Mouse (Mus musculus) lung, postnatal 4 days (tissue): ENCODE results near the gene Gm49366.
"Not testable (repeated sequence)": the region's sequence is repeated elsewhere in the genome, so short reads cannot be mapped to it uniquely, and the experiment has no call there.

Experiments used
- DNase-seq, 2 experiments: peaks; one replicate each; pipeline ENCODE4 v3.0.0; 2021

The Gm49366 gene

DNA sequence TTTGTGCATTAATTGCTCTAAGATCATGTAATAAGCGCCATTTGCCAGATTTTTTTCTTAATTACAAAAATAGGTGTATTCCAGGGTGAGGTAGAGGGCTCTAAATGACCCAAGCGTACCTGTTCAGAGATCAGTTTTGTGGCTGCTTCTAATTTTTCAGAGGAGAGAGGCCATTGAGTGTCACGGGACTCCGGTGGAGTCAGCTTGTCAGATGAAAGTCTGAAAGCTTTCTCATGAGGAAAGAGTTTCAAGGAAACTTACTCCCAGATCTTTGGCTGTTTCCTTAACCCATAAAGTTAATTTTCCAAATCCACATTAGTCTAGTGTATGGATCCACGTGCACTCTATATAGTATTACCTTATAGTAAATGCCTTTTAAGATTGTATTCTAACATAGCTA, 55.9 kb downstream of the Gm49366 start:
- DNase-seq: not testable (repeated sequence)

DNA sequence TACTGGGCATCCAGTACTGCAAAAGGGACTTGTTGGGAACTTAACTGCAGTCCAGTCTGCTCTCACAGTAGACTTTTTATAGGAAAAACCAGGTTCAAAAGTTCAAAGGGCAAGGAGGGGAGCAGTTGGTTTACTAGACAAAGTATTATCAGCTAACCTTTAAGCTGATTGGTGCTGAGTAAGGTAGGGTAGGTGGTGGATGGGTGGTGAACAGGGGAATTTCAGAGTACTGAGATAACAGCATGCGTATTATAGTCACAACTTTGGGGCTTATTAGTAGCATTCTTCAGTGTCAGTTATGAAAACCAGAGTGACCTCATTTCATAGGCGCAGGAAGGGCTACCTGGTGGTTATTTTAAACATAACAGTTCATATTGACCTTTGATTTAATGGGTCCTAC, 60.9 kb downstream of the Gm49366 start:
- DNase-seq: no peak

DNA sequence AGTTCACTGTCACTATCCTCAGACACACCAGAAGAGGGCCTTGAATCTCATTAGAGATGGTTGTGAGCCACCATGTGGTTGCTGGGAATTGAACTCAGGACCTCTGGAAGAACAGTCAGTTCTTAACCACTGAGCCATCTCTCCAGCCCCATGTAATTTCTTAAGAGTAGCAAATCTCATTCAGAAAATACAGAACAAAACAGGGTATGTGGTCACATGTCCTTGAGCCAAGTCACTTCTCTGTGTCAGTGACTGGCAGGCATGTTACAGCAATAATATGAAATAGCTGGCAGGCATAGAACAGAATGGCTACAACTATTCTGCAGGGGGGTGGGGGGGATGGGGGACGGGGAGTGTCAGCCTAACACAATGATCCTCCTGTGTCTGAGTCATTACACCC, 61.3 kb downstream of the Gm49366 start:
- DNase-seq: no peak

DNA sequence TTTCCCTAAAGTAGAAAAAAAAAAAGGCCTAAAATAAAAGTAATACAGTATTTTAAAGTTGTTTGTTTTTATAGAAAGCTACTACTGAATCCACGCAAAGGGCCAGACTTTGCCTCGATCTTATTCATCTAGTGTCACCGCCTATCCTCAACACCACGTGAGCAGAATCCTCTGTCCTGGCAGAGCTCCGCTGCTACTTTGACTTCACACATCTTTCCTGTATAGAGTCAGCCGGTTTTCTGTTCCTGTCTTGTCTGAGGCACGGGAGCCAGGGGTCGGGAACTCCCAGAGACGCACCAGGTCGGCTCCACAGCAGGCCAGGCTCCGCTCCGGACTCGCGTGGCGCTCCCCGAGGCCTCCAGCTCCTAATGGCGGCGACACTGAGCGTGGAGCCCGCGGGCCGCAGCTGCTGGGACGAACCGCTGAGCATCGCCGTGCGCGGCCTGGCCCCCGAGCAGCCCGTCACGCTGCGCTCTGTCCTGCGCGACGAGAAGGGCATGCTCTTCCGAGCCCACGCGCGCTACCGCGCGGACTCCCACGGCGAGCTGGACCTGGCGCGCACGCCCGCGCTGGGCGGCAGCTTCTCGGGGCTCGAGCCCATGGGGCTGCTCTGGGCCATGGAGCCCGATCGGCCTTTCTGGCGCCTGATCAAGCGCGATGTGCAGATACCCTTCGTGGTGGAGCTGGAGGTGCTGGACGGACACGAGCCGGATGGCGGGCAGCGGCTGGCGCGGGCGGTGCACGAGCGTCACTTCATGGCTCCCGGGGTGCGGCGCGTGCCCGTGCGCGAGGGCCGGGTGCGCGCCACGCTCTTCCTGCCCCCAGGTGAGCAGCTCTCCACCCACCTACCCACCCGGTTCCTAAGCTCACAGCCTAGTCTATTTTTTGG, 62.1 kb downstream of the Gm49366 start, which contains the start of gene Acot6:
Gene Acot6 (plus strand): TSS at position 51 of the 889 bp plus-strand sequence.
- peak; percentile 52 to 69 for DNase-seq

DNA sequence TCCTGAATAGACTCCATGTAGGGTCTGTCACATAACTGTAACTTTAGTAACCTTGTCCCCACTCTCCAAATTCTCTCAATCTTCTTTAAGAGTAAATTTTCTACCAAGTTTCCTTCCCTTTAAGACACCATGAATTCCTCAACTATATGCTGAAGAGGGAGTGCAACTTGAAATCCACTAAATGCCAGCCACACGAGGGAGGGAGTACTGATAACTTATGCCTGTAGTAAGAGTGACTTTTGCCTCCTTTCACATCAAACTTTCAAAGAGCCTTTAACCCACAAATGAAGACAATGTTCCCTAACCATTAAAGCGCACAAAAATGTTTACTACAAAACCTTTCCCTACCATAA, 62.7 kb downstream of the Gm49366 start:
- no peak for DNase-seq

DNA sequence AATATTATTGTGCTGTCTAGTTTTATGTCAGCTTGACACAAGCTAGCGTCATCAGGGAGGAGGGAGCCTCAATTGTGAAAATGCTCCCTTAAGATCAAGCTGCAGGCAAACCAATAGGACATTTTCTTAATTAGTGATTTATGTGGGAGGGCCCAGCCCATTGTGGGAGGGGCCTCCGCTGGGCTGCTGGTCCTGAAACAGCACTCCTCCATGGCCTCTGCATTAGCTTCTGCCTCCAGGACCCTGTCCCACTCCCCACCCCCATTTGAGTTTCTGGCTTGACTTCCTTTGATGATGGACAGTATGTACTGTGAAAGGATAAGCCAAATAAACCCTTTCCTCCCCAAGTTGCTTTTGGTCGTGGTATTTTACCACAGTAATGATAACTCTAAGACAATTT, 68.3 kb downstream of the Gm49366 start:
- no peak for DNase-seq

DNA sequence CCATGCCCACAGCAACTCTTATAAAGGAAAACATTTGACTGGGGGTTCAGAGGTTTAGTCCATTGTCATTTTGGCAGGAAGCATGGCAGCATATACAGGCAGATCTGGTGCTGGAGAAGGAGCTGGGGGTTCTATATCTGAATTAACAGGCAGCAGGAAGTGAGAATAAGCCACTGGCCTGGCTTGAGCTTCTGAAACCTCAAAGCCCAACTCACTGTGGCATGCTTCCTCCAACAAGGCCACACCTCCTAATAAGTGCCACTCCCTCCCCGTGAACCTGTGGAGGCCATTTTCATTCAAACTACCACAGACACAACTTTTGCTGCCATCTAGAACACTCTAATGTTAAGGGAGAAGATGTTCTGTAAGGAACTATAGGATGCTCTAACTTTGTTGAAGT, 69.0 kb downstream of the Gm49366 start:
- DNase-seq: no peak
